Mouse (Mus musculus) layer of hippocampus, adult 6 months (tissue): ENCODE results near the gene Hoxb1. TPM values are rescaled to one million over a fixed set of nuclear protein-coding genes. Genes with fewer than 3 reads are reported as not detected.

Experiments used
- long read RNA-seq, 2 experiments: library from polyadenylated mRNA; unstranded; transcript quantifications; one replicate each; pipeline ENCODE4 v2.0.0; 2019 to 2020
- microRNA-seq: library from miRNA; unstranded; fragments of <30 nt; microRNA quantifications from one replicate; pipeline ENCODE4 v1.2.0, GENCODE M21; 2020
- polyA plus RNA-seq: library from polyadenylated mRNA; unstranded; fragments of <200 nt; fragmentation: Nextera tagmentation; gene quantifications from 2 replicates; pipeline ENCODE4 v1.2.3, GENCODE M21; 2021

The Hoxb1 gene
- polyA plus RNA-seq = not detected in 2 replicates
- long read RNA-seq, experiment 1 = 0 reads
- long read RNA-seq, experiment 2 = 0 reads

DNA sequence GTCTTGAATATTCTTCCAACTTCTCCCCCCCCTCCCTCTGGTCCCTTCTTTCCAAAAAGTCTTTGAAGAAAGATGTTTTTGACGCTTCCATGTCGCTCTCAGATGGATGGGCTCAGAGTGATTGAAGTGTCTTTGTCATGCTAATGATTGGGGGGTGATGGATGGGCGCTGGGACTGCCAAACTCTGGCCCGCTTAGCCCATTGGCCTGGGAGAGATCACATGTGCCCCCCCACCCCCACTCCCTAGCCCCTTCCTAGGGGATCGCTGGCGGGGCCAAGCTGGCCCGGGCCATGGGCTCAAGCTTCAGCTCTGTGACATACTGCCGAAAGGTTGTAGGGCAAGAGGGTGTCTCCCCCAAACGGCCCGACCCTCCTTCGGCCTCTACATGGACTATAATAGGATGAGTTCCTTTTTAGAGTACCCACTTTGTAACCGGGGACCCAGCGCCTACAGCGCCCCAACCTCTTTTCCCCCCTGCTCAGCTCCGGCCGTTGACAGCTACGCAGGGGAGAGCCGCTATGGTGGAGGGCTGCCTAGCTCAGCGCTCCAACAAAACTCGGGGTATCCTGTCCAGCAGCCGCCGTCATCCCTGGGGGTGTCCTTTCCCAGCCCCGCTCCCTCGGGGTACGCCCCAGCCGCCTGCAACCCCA, at the start of gene Hoxb1:
Gene Hoxb1, plus strand, starts transcription at position 312 of the 651 bp plus-strand sequence.

DNA sequence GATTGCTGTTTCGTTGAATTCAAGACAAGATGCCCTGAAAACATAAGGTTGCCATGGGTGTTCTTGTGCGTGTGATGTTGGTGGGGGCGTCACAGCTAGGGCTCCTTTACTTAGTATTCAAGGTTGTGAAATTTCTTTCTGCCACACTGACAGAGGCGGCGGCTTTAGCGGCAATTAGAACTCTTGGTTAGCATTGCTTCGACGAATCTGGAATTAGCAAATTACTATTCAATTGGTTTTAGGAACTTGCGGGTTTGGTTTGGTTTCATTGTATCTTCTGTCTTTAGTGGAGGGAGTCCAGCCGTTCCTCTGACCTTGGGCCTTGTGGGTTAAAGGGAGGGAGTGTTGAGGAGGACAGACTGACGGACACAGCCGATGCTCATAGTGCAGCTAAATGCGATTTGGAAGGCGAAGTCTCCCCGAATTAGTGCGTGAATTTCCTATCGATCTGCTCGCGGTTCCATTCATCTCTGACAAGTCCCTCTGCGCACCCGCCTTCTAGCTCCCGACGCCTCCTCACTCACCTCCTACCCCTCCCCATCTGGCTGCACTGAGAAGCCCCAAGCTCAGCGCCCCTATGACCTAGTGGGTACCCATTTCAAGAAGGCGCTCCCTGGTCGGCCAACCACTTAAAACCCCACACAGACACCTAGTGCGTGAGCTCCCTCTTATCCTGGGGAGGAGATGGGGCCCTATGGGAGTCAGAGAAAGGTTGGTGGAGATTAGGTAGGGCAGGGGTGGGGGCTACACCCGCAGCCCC, 47.8 kb upstream of the Hoxb1 start, which contains the start of gene Hoxb4:
Gene Hoxb4, plus strand, starts transcription at position 660 of the 760 bp plus-strand sequence.

DNA sequence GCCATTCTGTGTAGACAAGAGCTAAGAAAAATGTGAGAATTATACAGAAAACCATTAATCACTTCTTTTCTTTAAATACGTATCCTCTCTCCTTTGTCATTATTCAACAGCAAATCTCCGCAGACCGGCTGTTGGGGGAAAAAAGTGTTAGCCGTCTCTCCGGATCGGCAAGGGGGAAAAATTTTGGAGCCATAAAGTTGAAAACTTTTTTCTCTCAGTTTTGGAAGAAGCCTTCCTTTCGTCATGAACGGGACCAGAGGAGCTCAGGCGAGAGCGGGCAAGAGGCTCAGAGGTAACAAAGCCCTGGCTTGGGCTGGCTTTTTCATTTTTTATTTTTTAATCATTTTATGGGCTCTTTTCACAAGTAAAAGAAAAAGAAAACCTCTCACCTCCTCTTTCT, 42.4 kb upstream of the Hoxb1 start, which contains the start of gene Hoxb3:
Gene Hoxb3, plus strand, starts transcription at position 173 of the 400 bp plus-strand sequence.

DNA sequence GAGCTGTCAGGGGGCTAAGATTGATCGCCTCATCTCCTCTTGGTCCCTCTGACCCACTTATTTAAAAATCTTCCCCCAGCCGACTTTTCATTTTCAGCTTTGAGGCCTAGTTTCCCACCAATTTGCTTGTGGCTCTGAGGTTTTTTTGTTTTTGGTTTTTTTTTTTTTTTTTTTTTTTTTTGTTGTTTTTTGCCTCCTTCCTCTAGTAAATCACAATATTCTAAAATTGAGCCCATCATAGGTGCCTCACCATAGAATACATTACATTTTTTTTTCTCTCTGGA, 15.3 kb upstream of the Hoxb1 start, which contains the start of gene Hoxb2:
Gene Hoxb2, plus strand, starts transcription at position 185 of the 284 bp plus-strand sequence.

Small RNAs within 50 kb of the gene (microRNA-seq; reads per million reads assigned to microRNA genes)
- 20.6 reads per million, percentile 41 among the genes with 10 or more reads in this experiment for gene Mir10a

Other genes with a start within 250 kb of the Hoxb1 start
- gene Ttll6, start 232.0 kb upstream of the Hoxb1 start, polyA plus RNA-seq = 0.06 and 0.10 TPM in 2 replicates
- not detected in 2 replicates for gene Hoxb13, start 171.4 kb upstream of the Hoxb1 start, polyA plus RNA-seq
- gene Hoxb9, start 94.3 kb upstream of the Hoxb1 start, polyA plus RNA-seq = not detected in 2 replicates
- not detected in 2 replicates for gene Hoxb8, start 83.8 kb upstream of the Hoxb1 start, polyA plus RNA-seq
- not detected in 2 replicates for gene Hoxb7, start 79.1 kb upstream of the Hoxb1 start, polyA plus RNA-seq
- not detected in 2 replicates for gene Hoxb6, start 73.3 kb upstream of the Hoxb1 start, polyA plus RNA-seq
- gene Hoxb5, start 62.4 kb upstream of the Hoxb1 start, polyA plus RNA-seq = not detected in 2 replicates
- gene Hoxb4, start 47.5 kb upstream of the Hoxb1 start, polyA plus RNA-seq = not detected in 2 replicates
- not detected in 2 replicates for gene Hoxb3, start 42.4 kb upstream of the Hoxb1 start, polyA plus RNA-seq
- gene Hoxb2, start 15.2 kb upstream of the Hoxb1 start, polyA plus RNA-seq = not detected in 2 replicates
- 1.9 TPM in 2 replicates for gene Skap1, start 98.8 kb downstream of the Hoxb1 start, polyA plus RNA-seq